Mouse (Mus musculus) brain, embryonic 14.5 days (tissue): ENCODE data around the gene Zbtb22.

Experiments used
- CTCF ChIP-seq: fragments of 200-500 bp; IDR thresholded peaks from 2 replicates; pipeline ENCODE4 v1.5.1; 2012; ENCODE audit warnings: inconsistent platforms, mild to moderate bottlenecking, moderate library complexity, borderline replicate concordance; ENCODE audit not compliant: insufficient read depth, insufficient read length; ENCODE audit errors: extremely low read depth
- POLR2A ChIP-seq: fragments of 200-500 bp; IDR thresholded peaks from 2 replicates; pipeline ENCODE4 v1.6.1; 2012; ENCODE audit warnings: mild to moderate bottlenecking, inconsistent platforms, borderline replicate concordance; ENCODE audit not compliant: poor library complexity, insufficient read depth, insufficient read length, severe bottlenecking; ENCODE audit errors: extremely low read depth

GRCm38 (mm10) chr17:33931947-33932346, 16.2 kb downstream of the Zbtb22 start:
- no peak for TF ChIP-seq CTCF
- no peak for TF ChIP-seq POLR2A
